Mouse (Mus musculus) CH12F3 (cell line): Measurements from ENCODE around the gene Tnfrsf1b.

ENCODE experiments used
- in situ Hi-C: fragments of 300-500 bp; cut with MboI; formaldehyde crosslinking; loops from 2 replicates; pipeline ENCODE4 v1.14.3; 2020; ENCODE audit warnings: low sequenced_read_pairs

Gene Tnfrsf1b

GRCm38 (mm10) chr4:145221379-145221778 lies 25.3 kb downstream of the Tnfrsf1b start:
- in situ Hi-C loops: no loop called here

DNA sequence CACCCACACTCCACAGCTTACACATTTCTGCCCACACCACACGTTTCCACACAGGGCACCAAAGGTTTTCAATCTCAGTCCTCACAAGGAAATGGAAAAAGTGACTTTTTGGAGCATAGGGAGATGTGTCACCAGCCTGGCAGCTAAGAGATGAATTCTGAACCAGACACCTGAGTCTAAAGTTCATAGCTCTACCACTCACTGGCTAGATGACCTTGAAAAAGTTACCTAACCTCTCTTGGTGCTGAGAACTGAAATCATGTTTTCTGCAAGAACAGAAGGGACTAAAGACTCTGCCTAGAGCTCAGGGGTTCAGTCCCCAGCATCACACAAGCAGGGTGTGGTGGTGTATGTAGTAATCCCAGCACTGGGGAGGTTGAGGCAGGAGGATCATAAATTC lies 26.7 kb downstream of the Tnfrsf1b start:
- in situ Hi-C loops: no loop called here

- in situ Hi-C loops: loop anchor here (5.0 kb wide), 1 partner anchor 68 kb away; no protein-coding TSS in a partner anchor
These were observed 27.3 kb downstream of the Tnfrsf1b start for GRCm38 (mm10) chr4:145219240-145219985.

GRCm38 (mm10) chr4:145217837-145218236 lies 28.8 kb downstream of the Tnfrsf1b start:
- in situ Hi-C loops: loop anchor here (5.0 kb wide), 1 partner anchor 69 kb away; no protein-coding TSS in a partner anchor

- in situ Hi-C loops: loop anchor here (5.0 kb wide), 1 partner anchor 70 kb away; no protein-coding TSS in a partner anchor
These were observed 29.6 kb downstream of the Tnfrsf1b start for GRCm38 (mm10) chr4:145217046-145217445.

DNA sequence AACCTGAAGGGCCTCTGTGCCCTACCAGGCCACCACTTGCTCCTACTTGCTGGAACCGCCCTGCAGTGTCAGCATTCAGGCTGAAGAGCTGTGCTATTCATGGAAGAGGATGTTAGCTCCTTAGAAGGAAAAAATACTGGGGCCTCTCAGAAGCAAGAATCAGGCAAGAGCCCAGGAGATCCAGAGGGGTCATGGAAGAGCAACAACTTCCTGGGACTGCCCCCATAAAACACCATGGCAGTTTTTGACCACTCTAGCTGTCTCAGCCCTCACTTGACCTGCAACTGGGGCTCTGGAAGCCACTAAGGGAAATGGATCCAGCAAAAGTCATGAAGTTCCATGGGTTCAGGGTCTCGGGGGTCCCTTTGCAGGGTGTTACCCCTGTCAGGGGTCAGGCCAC lies 31.3 kb downstream of the Tnfrsf1b start:
- in situ Hi-C loops: loop anchor here (5.0 kb wide), 1 partner anchor 72 kb away; no protein-coding TSS in a partner anchor

DNA sequence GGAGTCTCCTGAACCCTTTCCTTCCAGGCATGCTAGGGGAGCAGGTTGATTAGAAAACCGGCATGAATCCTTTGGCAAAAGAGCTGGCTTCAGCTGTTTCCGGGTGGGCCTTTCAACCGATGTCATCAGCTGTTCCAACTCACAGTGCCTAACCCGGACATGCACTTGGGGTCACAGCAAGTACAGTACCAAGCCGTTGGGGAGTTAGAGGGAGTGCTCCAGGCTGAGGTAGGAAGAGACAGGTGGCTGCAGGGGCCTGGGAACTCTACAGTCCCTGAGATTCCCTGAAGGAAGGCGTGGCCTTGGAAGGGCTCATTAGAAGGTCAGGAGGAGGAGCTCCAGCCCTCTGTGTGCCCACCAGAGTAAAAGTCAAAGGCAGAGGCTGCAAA lies 31.9 kb downstream of the Tnfrsf1b start:
- in situ Hi-C loops: loop anchor here (5.0 kb wide), 1 partner anchor 73 kb away; no protein-coding TSS in a partner anchor

- in situ Hi-C loops: no loop called here
These were observed 32.5 kb downstream of the Tnfrsf1b start for GRCm38 (mm10) chr4:145213999-145214785.

GRCm38 (mm10) chr4:145211076-145211475 lies 35.6 kb downstream of the Tnfrsf1b start:
- in situ Hi-C loops: no loop called here

DNA sequence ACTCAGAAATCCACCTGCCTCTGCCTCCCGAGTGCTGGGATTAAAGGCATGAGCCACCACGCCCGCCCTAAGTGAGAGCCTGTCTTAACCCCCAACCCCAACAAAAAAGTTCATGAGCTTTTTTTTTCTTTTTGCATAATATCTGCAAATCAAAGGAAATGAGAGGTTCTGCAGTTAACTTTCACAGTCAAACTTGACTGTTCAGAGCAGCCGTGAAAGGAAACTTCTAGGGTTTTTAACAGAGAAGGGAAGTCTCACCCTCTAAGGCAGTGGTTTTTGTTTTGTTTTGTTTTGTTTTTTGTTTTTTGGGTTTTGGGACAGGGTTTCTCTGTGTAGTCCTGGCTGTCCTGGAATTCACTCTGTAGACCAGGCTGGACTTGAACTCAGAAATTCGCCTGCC lies 36.1 kb downstream of the Tnfrsf1b start:
- in situ Hi-C loops: no loop called here

GRCm38 (mm10) chr4:145209690-145210088 lies 37.0 kb downstream of the Tnfrsf1b start:
- in situ Hi-C loops: no loop called here

GRCm38 (mm10) chr4:145209076-145209689 lies 37.5 kb downstream of the Tnfrsf1b start:
- in situ Hi-C loops: no loop called here

GRCm38 (mm10) chr4:145207718-145208371 lies 38.8 kb downstream of the Tnfrsf1b start:
- in situ Hi-C loops: no loop called here

GRCm38 (mm10) chr4:145204779-145205178 lies 41.9 kb downstream of the Tnfrsf1b start:
- in situ Hi-C loops: no loop called here

- in situ Hi-C loops: no loop called here
These were observed 43.4 kb downstream of the Tnfrsf1b start for GRCm38 (mm10) chr4:145203305-145203704.

DNA sequence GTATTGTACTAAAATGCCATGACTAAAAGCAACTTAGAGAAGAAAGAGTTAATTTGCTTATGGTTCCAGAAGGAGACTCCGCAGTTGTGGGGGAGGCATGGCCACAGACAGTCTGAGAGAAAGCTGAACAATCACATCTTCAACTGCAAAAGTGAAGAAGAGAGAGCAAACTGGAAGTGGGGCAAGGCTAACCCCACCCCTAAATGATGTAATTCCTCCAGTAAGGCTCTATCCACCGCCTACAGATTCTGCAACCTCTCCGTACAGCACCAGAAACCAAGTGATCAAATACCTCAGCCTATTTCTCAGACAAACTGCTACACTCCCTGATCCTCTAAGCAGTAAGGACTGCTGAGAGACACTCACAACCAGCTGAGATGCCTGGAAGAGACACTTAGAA lies 45.2 kb downstream of the Tnfrsf1b start:
- in situ Hi-C loops: no loop called here

- in situ Hi-C loops: no loop called here
These were observed 46.5 kb downstream of the Tnfrsf1b start for GRCm38 (mm10) chr4:145199982-145200699.

- in situ Hi-C loops: no loop called here
These were observed 50.1 kb downstream of the Tnfrsf1b start for GRCm38 (mm10) chr4:145196586-145196985.

GRCm38 (mm10) chr4:145195172-145195571 lies 51.5 kb downstream of the Tnfrsf1b start:
- in situ Hi-C loops: no loop called here

DNA sequence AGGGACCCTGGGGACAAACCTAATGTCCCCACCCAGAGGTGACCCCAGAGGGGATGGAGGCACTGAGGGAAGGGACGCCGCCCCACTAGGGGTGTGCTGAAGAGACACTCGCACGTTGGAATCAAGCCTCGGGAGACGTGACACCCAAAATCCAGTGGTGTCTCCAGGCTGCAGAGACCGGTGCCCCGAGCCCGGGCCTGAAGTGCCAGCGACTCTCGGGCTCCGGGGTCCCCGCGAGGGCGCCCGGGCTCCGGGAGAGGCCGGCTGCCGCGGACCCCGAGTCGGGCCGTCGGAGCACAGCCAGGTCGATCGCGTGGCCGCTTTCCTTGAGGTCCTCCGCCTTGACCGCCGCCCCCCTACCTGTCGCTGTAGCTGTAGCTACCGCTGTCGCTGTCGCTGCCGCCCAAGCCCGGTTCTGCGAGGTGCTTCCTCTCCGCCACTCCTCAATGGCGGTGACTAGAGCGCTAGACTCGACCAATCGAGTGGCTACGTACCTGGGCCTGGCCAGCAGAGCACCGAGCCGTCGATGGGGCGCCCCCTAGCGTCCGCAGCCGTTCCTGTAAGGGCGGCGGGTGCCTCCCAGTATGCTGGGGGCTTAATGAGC lies 52.0 kb downstream of the Tnfrsf1b start, which contains the start of gene Vps13d:
Vps13d (minus strand) TSS at position 447 of the 604 bp plus-strand sequence.
- in situ Hi-C loops: no loop called here
